Mouse (Mus musculus): Measurements from ENCODE around the gene Grm4. TPM values are rescaled to one million over a fixed set of nuclear protein-coding genes. Genes with fewer than 3 reads are reported as not detected.

Grm4 gene
- total and polyA plus RNA-seq, 3 experiments: 0.06 TPM; not detected in 2

GRCm38 (mm10) chr17:27511865-27512618 is 9.2 kb downstream of the Grm4 start:
- Histone ChIP-seq H3K36me3 (ENCODE audit: control insufficient read depth in 1 of 2, insufficient read depth in 2 of 2, low read length in 2 of 2) (no peaks in the 10 kb centered on the region), H3K27me3 (ENCODE audit: control insufficient read depth in 1 of 2, insufficient read depth in 2 of 2, low read length in 2 of 2) (no peaks in the 10 kb centered on the region; a peak in 2 of 4 replicates), H3K9me3 (replicated peaks; ENCODE audit: insufficient read depth, low read length) (no peaks in the 10 kb centered on the region), H3K27ac (ENCODE audit: control insufficient read depth, low read depth, low read length) (no peak overlapping the region), H3K4me3 (ENCODE audit: control insufficient read depth in 1 of 2, insufficient read depth in 1 of 2, low read depth in 2 of 2, low read length in 2 of 2) (no peak overlapping the region), H3K4me1 (ENCODE audit: control insufficient read depth in 1 of 2, insufficient read depth in 2 of 2, low read length in 2 of 2) (no peaks in the 10 kb centered on the region), H3K9ac (ENCODE audit: control insufficient read depth, low read depth, low read length, poor library complexity, severe bottlenecking) (no peak overlapping the region), H3K79me2 (ENCODE audit: control insufficient read depth, insufficient read depth, low read length, poor library complexity) (no peaks in the 10 kb centered on the region)
- DNase-seq (ENCODE audit: low read depth, low spot score): no peak
- TF ChIP-seq MEF2A (IDR thresholded peaks at IDR 0.05; ENCODE audit: extremely low read depth, insufficient replicate concordance, low read depth, low read length, poor library complexity, severe bottlenecking) (no peak), NELFE (IDR thresholded peaks at IDR 0.05; ENCODE audit: low read depth, low read length) (no peak), POLR2AphosphoS2 (IDR thresholded peaks at IDR 0.05; ENCODE audit: low read length) (no peak), MYC (IDR thresholded peaks at IDR 0.05; ENCODE audit: low read depth, low read length) (no peak)

GRCm38 (mm10) chr17:27511125-27511735 is 10.0 kb downstream of the Grm4 start:
- DNase-seq (ENCODE audit: low read depth, low spot score): no peak
- H3K27me3 ChIP-seq (ENCODE audit: control insufficient read depth in 1 of 2, insufficient read depth in 2 of 2, low read length in 2 of 2): no peaks in the 10 kb centered on the region; a peak in 1 of 4 replicates
- TF ChIP-seq MAFK (IDR thresholded peaks at IDR 0.05; ENCODE audit: borderline replicate concordance, low read depth, low read length): no peak
- no peak for TF ChIP-seq HCFC1 (IDR thresholded peaks at IDR 0.05; ENCODE audit: low read depth, low read length)
- TF ChIP-seq GATA1 (IDR thresholded peaks at IDR 0.05; ENCODE audit: low read depth, low read length): no peak
- TF ChIP-seq MAX (IDR thresholded peaks at IDR 0.05; ENCODE audit: low read length): no peak
- TF ChIP-seq CHD1 (IDR thresholded peaks at IDR 0.05; ENCODE audit: low read depth, low read length): no peak
- no peak for TF ChIP-seq CHD2 (IDR thresholded peaks at IDR 0.05; ENCODE audit: low read length)
- TF ChIP-seq E2F4 (IDR thresholded peaks at IDR 0.05; ENCODE audit: borderline replicate concordance, low read depth, low read length): no peak
- TF ChIP-seq ZMIZ1 (IDR thresholded peaks at IDR 0.05; ENCODE audit: low read depth, low read length): no peak
- TF ChIP-seq GABPA (IDR thresholded peaks at IDR 0.05; ENCODE audit: low read depth, low read length): no peak
- no peak for TF ChIP-seq MEF2A (IDR thresholded peaks at IDR 0.05; ENCODE audit: extremely low read depth, insufficient replicate concordance, low read depth, low read length, poor library complexity, severe bottlenecking)
- no peak for TF ChIP-seq NRF1 (IDR thresholded peaks at IDR 0.05; ENCODE audit: insufficient read depth, low read depth, low read length, poor library complexity, severe bottlenecking)
- no peak for TF ChIP-seq RAD21 (IDR thresholded peaks at IDR 0.05; ENCODE audit: low read depth, low read length)
- no peak for TF ChIP-seq ZNF384 (IDR thresholded peaks at IDR 0.05; ENCODE audit: low read depth, low read length)
- no peak overlapping the region for H3K9ac ChIP-seq (ENCODE audit: control insufficient read depth, low read depth, low read length, poor library complexity, severe bottlenecking)
- no peak overlapping the region for H3K4me3 ChIP-seq (ENCODE audit: control insufficient read depth in 1 of 2, insufficient read depth in 1 of 2, low read depth in 2 of 2, low read length in 2 of 2)
- H3K9me3 ChIP-seq (replicated peaks; ENCODE audit: insufficient read depth, low read length): no peaks in the 10 kb centered on the region
- H3K4me1 ChIP-seq (ENCODE audit: control insufficient read depth in 1 of 2, insufficient read depth in 2 of 2, low read length in 2 of 2): no peaks in the 10 kb centered on the region
- no peaks in the 10 kb centered on the region for H3K36me3 ChIP-seq (ENCODE audit: control insufficient read depth in 1 of 2, insufficient read depth in 2 of 2, low read length in 2 of 2)
- no peak overlapping the region for H3K27ac ChIP-seq (ENCODE audit: control insufficient read depth, low read depth, low read length)
- H3K79me2 ChIP-seq (ENCODE audit: control insufficient read depth, insufficient read depth, low read length, poor library complexity): no peaks in the 10 kb centered on the region
